Mouse (Mus musculus): ENCODE measurements around the gene Olfr1346. TPM values are rescaled to one million over a fixed set of nuclear protein-coding genes. Genes with fewer than 3 reads are reported as not detected.
A peak's percentile ranks its signal among the peaks of the same experiment; 100 is the strongest.

Olfr1346 gene
- polyA plus RNA-seq, 1 experiment from 2014 or later: not detected

DNA sequence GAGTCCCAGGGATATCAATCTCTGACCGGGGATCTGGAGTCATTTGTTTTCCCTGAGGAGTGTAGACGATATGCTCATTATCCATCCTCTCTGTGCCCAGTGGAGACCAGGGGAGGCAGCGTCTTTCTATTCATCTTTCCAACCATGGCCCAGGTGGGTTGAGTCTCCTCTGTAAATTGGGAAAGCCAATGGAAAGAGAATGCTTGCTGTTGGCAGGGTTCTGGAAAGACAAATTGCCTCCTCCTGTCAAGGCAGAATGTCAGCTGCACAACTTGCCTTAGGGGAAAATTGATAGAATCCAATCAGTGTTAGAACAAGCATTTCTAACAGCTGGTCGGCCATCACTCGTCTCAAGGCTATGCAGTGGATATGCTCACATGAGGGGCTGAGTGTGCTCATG, 55.9 kb downstream of the Olfr1346 start, which contains the start of gene Olfr1349:
Olfr1349 (minus strand) TSS at position 101 of the 400 bp plus-strand sequence.
- no peaks in the 10 kb centered on the region for H3K9me3 ChIP-seq (ENCODE audit: low read length)
- 72% methylated on average over 5 of the region's 5 CpGs for WGBS (ENCODE audit: insufficient replicate concordance)
- H3K27ac ChIP-seq (ENCODE audit: low read depth): no peak within 1 kb of the TSS
- TF ChIP-seq CTCF (IDR thresholded peaks at IDR 0.05; ENCODE audit: low read depth) (no peak), EP300 (IDR thresholded peaks at IDR 0.05; ENCODE audit: low read depth) (no peak)
- no peaks in the 10 kb centered on the region for H3K4me1 ChIP-seq (ENCODE audit: insufficient read depth)
- no peak within 1 kb of the TSS for H3K4me2 ChIP-seq (ENCODE audit: low read depth, low read length)
- no peaks in the 10 kb centered on the region for H3K27me3 ChIP-seq (ENCODE audit: insufficient read depth, low read length)
- DNase-seq: no peak
- H3K4me3 ChIP-seq (ENCODE audit: low read depth, low read length): no peak within 1 kb of the TSS
- H3K36me3 ChIP-seq (replicated peaks; ENCODE audit: insufficient read depth, low read length): no peaks in the 10 kb centered on the region
- no peak for ATAC-seq
- no peak within 1 kb of the TSS for H3K9ac ChIP-seq (replicated peaks)

DNA sequence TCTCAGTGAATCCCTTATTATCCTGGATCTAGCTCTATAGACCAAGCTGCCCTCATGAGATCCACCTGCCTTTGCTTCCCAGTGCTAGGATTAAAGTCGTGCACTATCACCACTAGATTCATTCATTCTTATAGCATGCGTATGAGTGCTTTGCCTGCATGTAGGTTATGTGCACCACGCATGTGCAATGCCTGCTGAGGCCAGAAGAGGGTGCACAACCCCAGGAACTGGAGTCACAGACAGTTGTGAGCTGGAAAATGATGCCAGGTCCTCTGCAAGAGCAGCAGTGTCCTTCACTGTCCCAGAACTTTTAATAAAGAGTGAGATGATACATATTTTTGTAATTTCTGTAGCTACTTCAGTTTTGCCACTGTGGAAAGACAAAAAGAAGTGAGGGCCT, 58.1 kb downstream of the Olfr1346 start:
- H3K27ac ChIP-seq (ENCODE audit: low read depth): no peak overlapping the region
- ATAC-seq (no peak), DNase-seq (no peak)
- TF ChIP-seq CTCF (IDR thresholded peaks at IDR 0.05; ENCODE audit: low read depth) (peak; percentile 21; the same call in 1 of the 2 replicates), EP300 (IDR thresholded peaks at IDR 0.05; ENCODE audit: low read depth) (no peak)
- no peak overlapping the region for H3K4me2 ChIP-seq (ENCODE audit: low read depth, low read length)
- H3K4me3 ChIP-seq (ENCODE audit: low read depth, low read length): no peak overlapping the region
- H3K9ac ChIP-seq (replicated peaks): no peak overlapping the region
- WGBS (ENCODE audit: insufficient replicate concordance): 53% methylated on average over 3 of the region's 3 CpGs
- no peaks in the 10 kb centered on the region for H3K4me1 ChIP-seq (ENCODE audit: insufficient read depth)
- no peaks in the 10 kb centered on the region for H3K27me3 ChIP-seq (ENCODE audit: insufficient read depth, low read length)
- H3K36me3 ChIP-seq (replicated peaks; ENCODE audit: insufficient read depth, low read length): no peaks in the 10 kb centered on the region
- no peaks in the 10 kb centered on the region for H3K9me3 ChIP-seq (ENCODE audit: low read length)

DNA sequence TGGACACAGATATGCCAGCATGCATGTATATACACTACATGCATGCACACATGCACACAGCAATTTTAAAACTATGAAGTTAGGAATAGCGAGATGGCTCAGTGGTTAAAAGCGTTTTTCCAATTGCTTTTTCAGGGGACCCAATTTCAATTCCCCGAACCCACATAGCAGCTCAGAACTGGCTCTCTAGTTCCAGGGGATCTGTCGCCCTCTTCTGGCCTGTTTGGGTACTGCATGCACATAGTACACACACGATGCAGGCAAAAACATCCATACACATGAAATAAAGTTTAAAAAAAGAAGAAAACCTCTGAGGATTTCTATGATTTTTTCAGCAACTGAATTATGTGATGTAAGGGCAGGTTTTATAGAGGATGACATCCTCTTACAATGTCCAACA, 59.2 kb downstream of the Olfr1346 start:
- H3K9me3 ChIP-seq (ENCODE audit: low read length): no peaks in the 10 kb centered on the region
- H3K27me3 ChIP-seq (ENCODE audit: insufficient read depth, low read length): no peaks in the 10 kb centered on the region
- no peaks in the 10 kb centered on the region for H3K4me1 ChIP-seq (ENCODE audit: insufficient read depth)
- H3K4me3 ChIP-seq (ENCODE audit: low read depth, low read length): no peak overlapping the region
- H3K9ac ChIP-seq (replicated peaks): no peak overlapping the region
- peak; percentile 39 for DNase-seq
- 58% methylated on average over 5 of the region's 5 CpGs for WGBS (ENCODE audit: insufficient replicate concordance)
- TF ChIP-seq CTCF (IDR thresholded peaks at IDR 0.05; ENCODE audit: low read depth) (peak; percentile 62), EP300 (IDR thresholded peaks at IDR 0.05; ENCODE audit: low read depth) (no peak)
- ATAC-seq: no peak
- no peaks in the 10 kb centered on the region for H3K36me3 ChIP-seq (replicated peaks; ENCODE audit: insufficient read depth, low read length)
- H3K4me2 ChIP-seq (ENCODE audit: low read depth, low read length): no peak overlapping the region
- no peak overlapping the region for H3K27ac ChIP-seq (ENCODE audit: low read depth)

Other genes starting within 250 kb of the Olfr1346 start
- not detected in 2 replicates for gene Zscan5b, start 244.8 kb upstream of the Olfr1346 start, polyA plus RNA-seq (2015; fragmentation: Nextera tagmentation; extraction: Ambion mirVana)
- not detected in 2 replicates for gene Epp13, start 214.4 kb upstream of the Olfr1346 start, polyA plus RNA-seq (2015; fragmentation: Nextera tagmentation; extraction: Ambion mirVana)
- 1.1 and 1.4 TPM in 2 replicates for gene Zfp667, start 180.5 kb upstream of the Olfr1346 start, polyA plus RNA-seq (2015; fragmentation: Nextera tagmentation; extraction: Ambion mirVana)
- 0.36 and 0.41 TPM in 2 replicates for gene Zfp583, start 135.8 kb upstream of the Olfr1346 start, polyA plus RNA-seq (2015; fragmentation: Nextera tagmentation; extraction: Ambion mirVana)
- gene Gm3854, start 123.3 kb upstream of the Olfr1346 start, polyA plus RNA-seq (2015; fragmentation: Nextera tagmentation; extraction: Ambion mirVana): 0.06 TPM in 1 of 2 replicates, not detected in the other
- gene Zfp78, start 103.8 kb upstream of the Olfr1346 start, polyA plus RNA-seq (2015; fragmentation: Nextera tagmentation; extraction: Ambion mirVana): 0.25 and 0.46 TPM in 2 replicates
- 0.75 and 0.86 TPM in 2 replicates for gene Zfp28, start 83.8 kb upstream of the Olfr1346 start, polyA plus RNA-seq (2015; fragmentation: Nextera tagmentation; extraction: Ambion mirVana)
- gene Smim17, start 68.4 kb upstream of the Olfr1346 start, polyA plus RNA-seq (2015; fragmentation: Nextera tagmentation; extraction: Ambion mirVana): not detected in 2 replicates
- gene Gm20715, start 56.8 kb upstream of the Olfr1346 start, polyA plus RNA-seq (2015; fragmentation: Nextera tagmentation; extraction: Ambion mirVana): not detected in 2 replicates
- gene Olfr1344, start 28.4 kb upstream of the Olfr1346 start, polyA plus RNA-seq (2015; fragmentation: Nextera tagmentation; extraction: Ambion mirVana): not detected in 2 replicates
- gene Olfr1336, start 10.9 kb upstream of the Olfr1346 start, polyA plus RNA-seq (2015; fragmentation: Nextera tagmentation; extraction: Ambion mirVana): not detected in 2 replicates
- not detected in 2 replicates for gene Olfr5, start 19.8 kb downstream of the Olfr1346 start, polyA plus RNA-seq (2015; fragmentation: Nextera tagmentation; extraction: Ambion mirVana)
- gene Olfr1347, start 32.7 kb downstream of the Olfr1346 start, polyA plus RNA-seq (2015; fragmentation: Nextera tagmentation; extraction: Ambion mirVana): not detected in 2 replicates
- gene Olfr1348, start 41.6 kb downstream of the Olfr1346 start, polyA plus RNA-seq (2015; fragmentation: Nextera tagmentation; extraction: Ambion mirVana): not detected in 2 replicates
- gene Olfr1349, start 55.8 kb downstream of the Olfr1346 start, polyA plus RNA-seq (2015; fragmentation: Nextera tagmentation; extraction: Ambion mirVana): not detected in 2 replicates
- not detected in 2 replicates for gene Olfr1350, start 97.7 kb downstream of the Olfr1346 start, polyA plus RNA-seq (2015; fragmentation: Nextera tagmentation; extraction: Ambion mirVana)
- 0.71 and 0.90 TPM in 2 replicates for gene Zim1, start 229.3 kb downstream of the Olfr1346 start, polyA plus RNA-seq (2015; fragmentation: Nextera tagmentation; extraction: Ambion mirVana)

Measured in liver, postnatal 0 days (tissue).